Mouse (Mus musculus) mouse trophoblast stem cell (cell line): ENCODE measurements around the gene Ppp2r5e.

ENCODE experiments used
- in situ Hi-C, 2 experiments: fragments of 300-500 bp; cut with MseI, MboI; formaldehyde crosslinking; loops; 2 replicates in 1 of 2; 3 replicates in 1 of 2; pipeline ENCODE4 v1.15.1; 2025

The Ppp2r5e gene

DNA sequence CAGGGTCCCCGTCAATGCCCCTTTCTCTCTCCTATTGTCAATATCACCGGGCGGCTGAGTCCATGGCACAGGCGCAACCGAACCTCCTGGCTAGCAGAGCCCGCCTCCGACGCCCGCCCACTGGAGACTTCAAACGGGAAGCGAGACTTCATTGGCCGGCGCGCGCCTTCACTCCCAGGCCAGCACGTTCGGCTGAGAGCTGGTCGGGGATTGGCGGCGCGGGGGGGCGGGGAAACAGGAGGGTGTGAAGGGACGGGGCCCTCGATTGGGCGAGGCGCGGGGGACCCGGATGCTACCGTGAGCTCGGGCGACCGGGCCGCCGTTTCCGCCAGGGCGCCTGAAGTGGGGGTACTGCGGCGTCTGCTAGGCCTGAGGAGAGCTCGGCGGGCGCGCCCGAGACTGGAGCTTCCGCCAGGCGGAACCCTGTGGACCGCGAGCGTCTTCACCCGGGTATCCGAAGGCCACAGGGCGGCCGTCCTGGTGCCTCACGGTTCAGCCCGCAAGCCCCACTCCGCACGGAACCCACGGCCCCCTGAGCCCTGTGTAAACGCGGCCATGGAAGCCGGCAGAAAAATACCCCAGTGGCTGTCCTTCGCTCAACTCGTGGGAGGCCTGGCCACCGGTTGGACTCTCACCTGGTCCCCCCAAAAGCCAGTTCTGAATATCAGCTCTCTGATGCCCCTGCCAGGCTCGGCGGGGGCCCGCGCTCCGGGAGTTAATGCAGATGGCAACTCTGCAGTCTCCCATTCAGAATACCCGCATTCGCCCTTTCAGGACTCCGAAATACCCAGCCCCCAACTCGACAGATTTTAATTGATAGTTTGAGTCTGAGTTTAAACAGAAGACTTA is at the start of gene Ppp2r5e:
TSS of gene Ppp2r5e (minus strand) at position 92 of the 849 bp plus-strand sequence.
- in situ Hi-C loops, result no loop called here

DNA sequence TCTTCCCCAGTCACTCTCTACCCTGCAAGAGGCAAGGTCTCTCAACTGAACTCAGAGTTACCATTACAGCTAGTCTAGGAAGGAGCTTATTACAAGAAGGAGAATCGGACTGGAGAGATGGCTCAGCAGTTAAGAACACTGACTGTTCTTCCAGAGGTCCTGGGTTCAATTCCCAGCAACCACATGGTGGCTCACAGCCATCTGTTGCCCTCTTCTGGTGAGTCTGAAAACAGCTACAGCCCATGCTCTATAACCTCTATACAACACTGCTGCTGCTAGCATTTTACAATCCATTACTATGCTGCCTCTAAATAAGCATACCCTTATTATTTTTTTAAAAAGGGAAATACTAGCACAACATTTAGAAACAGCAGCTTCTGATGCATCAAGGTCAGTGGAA is 49.7 kb upstream of the Ppp2r5e start:
- in situ Hi-C loops, result no loop called here

DNA sequence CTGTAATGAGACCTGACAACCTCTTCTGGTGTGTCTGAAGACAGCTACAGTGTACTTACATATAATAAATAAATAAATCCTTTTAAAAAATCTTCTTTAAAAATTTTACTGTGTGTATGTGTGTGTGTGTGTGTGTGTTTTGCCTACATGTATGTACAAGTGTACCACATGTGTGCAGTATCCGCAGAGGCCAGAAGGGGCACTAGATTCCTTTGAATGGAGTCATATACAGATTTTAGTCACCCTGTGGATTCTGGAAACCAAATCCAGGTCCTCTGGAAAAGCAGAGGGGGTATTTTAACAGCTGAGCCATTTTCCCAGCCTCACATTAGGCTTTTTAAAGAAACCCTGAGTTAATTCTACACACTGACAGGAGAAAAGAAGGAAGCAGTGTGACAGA is 45.7 kb upstream of the Ppp2r5e start:
- in situ Hi-C loops, result no loop called here

DNA sequence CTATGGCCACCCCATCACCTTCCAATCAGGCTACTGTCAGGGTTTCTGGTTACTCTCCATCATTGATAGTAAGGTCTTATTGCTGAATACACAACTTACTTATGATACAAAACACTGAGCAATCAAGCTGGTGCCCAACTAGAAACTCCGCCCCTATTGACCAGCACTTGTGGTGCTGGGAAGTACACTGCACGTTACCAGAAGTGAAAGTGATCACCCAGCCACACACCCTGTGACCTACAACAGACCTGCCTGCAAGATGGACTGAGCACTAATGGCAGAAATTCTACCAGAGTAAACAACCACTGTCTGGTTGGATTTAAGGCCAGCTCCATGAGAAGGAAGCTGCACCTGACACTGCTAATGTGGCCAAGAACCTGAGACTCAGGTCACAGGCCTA is 42.3 kb upstream of the Ppp2r5e start:
- in situ Hi-C loops, result no loop called here

DNA sequence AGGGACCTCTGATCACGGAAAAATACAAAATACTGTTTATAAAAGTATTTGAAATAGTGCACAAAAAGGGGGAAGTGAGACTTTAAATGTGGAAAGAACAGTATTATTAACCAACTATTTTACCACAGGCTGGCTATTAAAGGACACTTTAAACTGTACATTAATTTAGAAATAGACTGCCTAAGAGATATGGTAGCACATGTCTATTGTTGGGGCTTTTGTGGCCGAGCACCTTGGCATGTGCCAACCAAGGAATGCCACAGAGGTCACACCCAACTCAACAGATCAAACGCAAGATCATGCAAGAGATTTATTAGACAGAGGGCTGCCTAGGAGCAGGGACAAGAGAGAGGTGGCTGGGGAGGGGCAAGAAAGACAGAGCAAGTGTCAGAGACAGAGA is 41.1 kb upstream of the Ppp2r5e start:
- in situ Hi-C loops, result no loop called here

DNA sequence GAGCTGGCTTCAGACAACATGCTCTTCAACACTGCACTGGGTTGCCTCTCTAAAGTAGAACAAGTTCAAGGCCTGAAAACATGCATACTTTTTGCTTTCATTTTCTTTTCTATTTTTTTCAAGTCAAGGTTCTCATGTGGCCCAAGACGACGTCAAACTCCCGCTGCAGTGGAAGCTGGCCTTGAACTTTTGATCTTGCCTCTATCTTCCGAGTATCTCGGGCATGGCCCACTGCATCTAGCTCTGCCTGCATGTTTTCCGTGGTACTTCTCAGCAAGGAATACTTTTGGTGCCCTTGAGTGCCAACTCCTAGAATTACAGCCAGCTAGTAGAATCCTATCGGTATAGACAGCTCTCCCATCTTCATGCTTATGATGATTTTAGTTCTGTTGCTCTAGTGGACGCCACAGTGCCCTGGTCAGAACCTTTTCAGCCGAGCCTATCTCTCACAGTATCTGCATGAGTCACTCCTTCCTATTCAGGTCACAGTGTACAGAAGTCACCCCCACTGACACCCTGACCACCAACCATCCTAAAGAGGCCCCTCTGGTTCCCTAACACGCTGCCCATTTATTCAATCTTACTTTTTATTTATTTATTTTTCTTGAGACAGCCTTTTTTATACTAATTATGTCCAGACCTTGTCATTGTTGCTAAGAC is 39.9 kb upstream of the Ppp2r5e start:
- in situ Hi-C loops, result no loop called here

DNA sequence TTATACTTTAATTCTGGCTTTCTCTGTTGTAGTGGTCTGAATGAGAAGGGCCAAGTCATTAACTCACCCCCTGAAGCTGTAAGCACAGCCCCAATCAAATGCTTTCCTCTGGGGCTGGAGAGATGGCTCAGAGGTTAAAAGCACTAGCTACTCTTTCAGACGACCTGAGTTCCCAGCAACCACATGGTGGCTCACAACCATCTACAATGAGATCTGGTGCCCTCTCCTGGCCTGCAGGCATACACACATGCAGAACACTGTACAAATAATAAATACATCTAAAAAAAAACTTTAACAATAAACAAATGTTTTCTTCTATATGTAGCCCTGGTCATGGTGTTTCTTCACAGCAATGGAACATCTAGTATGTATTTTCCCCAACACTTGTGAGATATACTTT is 33.6 kb upstream of the Ppp2r5e start:
- in situ Hi-C loops, result no loop called here

DNA sequence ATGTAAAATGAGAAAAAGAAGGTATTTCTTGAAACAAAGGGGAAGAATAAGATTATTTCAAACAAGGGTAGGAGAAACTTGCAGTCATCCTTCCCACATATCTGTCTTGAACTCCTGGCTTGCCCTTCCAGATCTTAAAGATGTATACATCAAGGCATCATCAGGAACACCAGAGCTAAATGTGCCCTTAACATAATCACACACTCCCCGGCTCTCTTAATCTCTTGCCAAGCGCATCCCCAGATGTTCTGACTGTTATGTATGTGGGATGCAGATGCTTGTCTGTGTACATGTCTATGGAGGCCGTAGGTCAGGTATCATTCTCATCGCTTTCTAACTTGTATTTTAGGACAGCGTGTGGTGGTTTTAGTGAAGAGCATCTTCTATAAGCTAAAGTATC is 27.2 kb upstream of the Ppp2r5e start:
- in situ Hi-C loops, result no loop called here

DNA sequence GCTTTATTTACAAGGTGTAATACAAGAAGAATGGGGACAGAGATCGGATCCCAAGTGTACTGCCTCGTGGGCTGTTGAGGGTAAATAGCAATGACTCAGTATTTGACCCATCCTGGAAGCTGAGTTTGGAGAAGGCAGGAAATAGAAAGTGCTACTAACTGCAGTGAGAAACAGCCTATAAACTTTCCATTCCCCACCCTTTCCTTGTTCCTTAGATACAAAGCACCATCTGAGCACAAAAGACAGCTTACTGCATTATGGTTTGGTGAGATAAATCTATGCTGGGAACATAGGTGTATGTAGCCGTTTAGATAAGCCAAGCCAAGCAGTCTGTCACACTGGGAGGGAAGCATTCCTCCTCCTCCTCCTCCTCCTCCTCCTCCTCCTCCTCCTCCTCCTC is 26.8 kb upstream of the Ppp2r5e start:
- in situ Hi-C loops, result no loop called here

DNA sequence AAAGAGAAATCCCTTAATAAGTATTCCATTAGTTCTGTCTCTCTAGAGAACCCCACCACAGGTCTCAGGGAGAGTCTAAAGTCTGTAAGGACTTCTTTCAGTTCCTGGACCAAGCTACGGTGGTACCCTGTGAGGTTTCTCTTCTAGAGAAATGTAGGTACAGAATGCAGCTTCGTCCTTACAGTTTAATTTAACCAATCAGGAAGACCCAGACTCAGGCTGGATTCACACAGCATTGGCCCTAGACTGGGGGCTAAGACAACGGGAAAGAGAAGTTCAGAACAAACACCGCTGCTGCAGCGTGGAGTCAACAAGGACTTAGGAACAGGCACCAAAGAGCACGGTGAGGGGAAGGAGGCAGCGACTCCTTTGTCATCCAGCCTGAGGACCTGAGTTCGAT is 20.8 kb upstream of the Ppp2r5e start:
- in situ Hi-C loops, result no loop called here

DNA sequence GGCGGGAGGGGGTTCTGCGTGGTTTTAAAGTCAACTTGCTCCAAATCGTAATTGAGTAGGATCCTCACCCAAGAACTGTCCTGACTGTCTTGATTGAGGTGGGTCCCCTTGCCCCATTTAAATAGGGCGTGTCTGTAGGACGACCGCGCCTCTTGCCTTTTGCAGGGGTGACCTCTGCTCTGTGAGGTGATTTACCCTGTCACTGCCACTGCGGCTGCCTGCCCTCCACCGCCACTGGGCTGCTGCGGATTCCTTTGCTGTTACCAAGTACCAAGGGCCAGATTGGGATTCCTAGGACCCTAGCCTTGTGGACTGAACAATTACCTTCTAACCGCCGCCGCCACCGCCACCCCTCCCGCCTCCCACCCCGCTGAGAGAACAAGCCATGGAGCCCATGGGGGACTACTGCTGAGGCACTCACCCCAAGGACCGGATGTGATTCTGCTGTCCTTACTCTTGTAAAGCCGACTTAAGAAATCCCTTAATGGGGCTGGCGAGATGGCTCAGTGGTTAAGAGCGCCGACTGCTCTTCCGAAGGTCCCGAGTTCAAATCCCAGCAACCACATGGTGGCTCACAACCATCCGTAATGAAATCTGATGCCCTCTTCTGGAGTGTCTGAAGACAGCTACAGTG is 20.2 kb upstream of the Ppp2r5e start:
- in situ Hi-C loops, result no loop called here

DNA sequence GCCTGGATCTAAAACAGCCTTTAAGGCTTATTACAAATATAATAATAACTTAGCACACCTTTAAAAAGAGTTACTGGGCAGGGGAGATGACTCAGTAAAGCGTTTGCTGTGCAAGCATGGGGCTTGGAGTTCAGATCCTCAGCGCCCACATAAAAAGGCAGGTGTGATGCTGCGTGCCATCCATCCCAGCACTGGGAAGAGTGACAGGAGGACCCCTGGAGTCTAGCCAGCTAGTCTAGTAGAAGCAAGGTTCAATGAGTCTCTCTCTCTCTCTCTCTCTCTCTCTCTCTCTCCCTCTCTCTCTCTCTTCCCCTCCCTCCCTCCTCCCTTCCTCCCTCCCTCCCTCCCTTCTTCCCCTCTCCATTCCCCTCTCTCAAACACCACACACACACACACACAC is 19.5 kb upstream of the Ppp2r5e start:
- in situ Hi-C loops, result no loop called here

DNA sequence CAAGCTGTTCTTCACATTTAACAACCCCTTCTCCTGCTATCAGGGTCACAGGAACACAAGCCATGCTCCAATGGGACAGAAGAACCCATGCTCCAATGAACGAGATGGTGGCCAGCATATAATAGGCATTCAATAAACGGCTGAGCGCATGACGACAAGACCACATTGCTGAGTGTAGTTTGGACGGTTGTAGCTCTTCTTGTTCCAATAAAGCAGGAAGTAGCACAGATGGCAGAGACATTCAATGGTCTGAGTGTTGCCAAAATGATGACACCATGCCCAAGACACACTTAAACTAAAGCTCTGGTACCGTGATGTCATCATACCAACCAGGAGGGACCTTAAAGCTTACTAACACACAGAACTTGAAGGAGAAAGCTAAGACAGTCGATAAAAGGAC is 16.7 kb upstream of the Ppp2r5e start:
- in situ Hi-C loops, result no loop called here

DNA sequence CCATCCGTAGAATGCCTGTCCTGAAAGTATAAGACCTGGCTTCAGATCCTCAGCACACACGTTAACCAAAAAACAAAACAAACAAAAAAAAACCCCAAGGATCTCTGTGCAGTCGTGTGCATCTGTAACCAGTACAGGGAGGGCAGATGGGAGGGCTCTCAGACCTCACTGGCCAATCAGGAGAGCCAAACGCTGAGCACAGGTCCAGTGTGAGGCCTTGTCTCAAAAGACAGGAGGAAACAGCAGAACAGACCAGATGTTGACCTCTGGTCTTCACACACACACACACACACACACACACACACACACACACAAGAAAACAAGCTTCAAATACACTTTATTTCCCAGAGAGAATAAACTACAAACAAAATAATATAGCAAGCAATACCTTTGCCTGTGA is 3.4 kb upstream of the Ppp2r5e start:
- in situ Hi-C loops, result no loop called here

DNA sequence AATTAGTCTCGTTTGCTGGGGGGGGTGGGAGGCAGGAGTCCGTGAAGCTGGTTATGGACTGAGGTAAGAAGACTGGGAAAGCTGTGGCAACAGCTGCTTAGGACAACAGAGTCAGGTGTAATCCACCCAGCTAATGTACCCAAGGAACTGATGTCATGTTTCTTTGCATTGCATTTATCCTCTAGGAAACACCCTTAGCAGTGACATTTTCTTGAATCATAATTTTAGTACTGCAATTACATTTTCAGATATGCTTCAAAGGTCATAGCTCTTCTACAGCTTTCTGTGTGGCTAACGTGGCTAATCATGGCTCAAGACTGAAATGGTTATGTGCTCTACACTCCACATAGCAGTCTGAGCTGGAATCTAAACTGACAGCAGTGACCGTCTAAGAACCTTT is 2.9 kb upstream of the Ppp2r5e start:
- in situ Hi-C loops, result no loop called here

DNA sequence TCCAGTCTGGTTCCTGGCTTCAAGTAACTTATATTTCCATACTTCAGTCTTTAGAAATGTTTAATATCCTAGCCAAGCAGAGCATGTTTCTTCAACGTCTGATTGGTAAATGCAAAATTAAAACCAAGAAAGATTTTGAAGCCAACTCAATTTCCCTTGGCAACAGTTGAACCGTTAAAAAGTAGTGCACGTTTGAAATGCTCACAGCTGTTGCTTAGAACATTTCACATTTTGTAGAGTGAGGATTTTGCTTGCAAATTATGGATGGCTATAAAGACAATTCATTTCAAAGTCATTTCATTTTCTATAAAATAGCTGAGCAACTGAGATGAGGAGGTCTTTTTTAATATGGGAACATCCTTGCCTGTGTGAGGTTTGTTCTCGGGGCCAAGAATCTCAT is 1.7 kb upstream of the Ppp2r5e start:
- in situ Hi-C loops, result no loop called here

DNA sequence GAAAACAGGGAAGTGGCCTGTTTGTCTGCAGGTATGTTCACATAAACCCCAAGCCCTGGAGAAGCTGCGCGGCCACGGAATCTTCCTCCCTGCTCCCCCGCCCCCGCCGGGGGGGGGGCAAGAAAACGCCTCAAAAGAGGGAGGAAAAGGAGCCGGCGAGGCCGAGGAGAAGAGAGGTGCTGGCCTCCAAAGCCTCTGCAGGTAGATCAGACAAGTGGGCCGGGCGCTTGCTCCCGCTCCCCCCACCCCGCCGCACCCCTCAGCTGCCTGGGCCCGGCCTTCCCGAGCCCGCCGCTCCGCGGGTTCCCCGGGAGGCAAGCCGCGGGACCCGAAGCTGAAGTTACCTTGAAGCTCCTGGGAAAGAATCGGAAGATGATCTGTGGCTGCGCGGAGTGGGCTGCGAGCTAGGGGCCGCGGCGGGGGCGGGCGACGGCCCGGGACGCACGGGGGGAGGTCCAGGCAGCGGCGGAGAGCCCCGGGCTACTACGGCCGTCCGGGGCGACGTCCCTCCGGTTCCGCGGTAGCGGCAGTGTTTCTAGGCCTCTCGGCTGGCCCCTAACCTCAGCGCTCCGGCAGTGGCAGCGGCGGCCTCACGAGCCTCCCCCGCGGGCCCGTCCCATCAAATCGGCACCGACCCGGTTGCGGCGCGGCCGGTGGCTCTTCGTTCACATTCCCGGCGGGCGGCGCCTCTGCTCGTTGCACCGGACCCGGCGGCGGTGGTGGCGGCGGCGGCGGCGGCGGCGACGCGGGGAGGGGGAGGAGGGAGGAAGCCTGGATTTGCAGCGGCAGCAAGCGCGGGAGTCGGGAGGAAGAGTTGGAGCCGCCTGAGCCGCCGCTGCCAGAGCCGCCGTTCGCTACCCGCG is 523 bp downstream of the Ppp2r5e start:
- in situ Hi-C loops, result no loop called here

DNA sequence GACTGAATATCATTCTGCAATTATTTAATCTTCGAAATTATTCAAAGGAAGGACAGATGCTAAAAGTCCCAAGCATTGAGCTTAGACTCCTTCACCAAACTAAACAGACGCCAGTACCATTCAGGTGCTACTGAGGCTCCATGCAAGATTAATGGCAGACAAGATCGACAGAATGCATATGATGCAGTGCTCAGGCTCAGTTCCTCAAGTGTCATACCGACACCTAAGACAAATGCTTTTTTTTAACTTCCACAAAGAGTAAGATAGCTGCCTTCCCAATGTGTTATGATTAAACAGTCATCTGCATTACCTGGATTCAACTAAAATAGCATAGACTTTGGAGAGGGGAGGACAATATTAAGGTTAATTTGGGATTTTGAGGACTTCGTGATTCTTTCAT is 1.6 kb downstream of the Ppp2r5e start:
- in situ Hi-C loops, result no loop called here

DNA sequence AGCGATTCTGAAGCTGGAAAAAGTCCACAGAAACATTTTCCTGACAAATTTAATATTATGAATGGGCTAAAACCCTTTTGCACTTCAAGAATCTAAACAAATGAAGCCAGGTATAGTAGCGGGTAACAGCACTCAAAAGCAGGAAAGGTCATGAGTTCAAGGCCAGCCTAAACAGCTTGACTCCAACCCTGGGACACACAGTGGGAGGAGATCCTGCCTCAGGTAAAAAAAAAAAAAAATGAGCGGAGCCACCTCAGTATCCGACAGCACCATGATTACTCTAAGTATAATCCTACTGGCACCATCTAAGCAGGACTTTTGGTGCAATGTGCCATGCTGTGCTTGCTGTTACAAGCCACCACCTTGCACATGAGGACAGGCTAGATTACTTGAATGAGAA is 2.2 kb downstream of the Ppp2r5e start:
- in situ Hi-C loops, result no loop called here

DNA sequence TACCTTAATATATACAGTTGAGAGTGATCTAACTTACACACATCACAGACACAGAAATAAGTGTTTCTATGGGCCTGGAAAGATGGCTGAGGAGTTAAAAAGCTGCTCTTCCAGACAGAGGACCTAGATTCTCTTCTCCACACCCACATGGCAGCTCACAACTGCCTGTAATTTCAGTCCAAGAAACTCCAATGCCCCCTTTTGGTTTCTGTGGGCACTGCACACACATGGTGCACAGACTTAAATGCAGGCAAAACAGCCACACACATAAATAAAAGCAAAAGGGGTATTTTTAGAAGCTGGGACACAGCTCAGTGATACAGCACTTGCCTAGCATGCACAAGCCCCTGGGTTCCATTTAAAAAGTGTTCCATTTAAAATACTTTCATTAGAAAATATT is 8.5 kb downstream of the Ppp2r5e start:
- in situ Hi-C loops, result no loop called here

DNA sequence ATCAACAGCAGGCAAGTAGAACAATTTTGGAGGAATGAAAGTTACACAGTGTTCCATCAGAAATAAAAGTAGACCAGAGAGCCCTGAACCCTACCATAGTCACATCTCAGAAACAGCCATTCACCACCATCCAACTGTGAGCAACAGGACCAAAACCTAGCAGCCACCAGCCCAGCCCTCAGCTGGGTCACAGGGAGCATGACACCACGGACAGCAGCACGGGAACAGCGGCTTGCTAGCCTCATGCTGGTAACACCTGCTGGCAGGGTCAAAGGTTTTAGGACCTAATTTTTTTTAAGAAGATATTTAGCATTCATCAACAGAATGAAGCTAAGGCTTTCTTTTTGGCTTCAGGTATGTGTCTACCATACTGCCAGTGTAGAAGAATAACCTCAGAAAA is 12.3 kb downstream of the Ppp2r5e start:
- in situ Hi-C loops, result no loop called here

DNA sequence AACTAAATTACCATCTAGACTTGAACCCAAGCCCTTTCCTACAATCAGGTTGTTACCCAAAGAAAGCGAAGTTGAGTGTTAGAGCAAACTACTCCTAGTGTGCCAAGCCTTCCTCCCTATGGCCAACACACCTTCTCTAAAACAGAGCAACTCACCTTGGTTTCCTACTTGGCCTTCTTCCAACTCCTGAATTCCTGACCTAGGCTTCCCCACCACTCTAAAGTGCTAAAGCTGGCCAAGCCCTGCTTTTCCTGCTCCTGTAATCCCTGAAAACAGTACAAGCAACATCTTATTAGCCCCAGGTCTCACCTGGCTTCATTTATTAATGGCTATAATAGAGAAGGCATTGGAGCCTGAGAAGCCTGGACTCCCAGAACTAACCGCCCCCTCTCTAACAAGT is 17.0 kb downstream of the Ppp2r5e start:
- in situ Hi-C loops, result no loop called here
